Mouse (Mus musculus): Measurements from ENCODE around the gene Add3.

Add3 gene

GRCm38 (mm10) chr19:53130399-53131175 lies 9.7 kb upstream of the Add3 start:
- no peak for DNase-seq

GRCm38 (mm10) chr19:53132471-53132870 lies 7.8 kb upstream of the Add3 start:
- DNase-seq: no peak

GRCm38 (mm10) chr19:53136336-53137090 lies 3.7 kb upstream of the Add3 start:
- DNase-seq: peak in 1 of 2 experiments; percentile 19

GRCm38 (mm10) chr19:53137116-53137670 lies 3.0 kb upstream of the Add3 start:
- peak in 1 of 2 experiments; percentile 35 for DNase-seq

GRCm38 (mm10) chr19:53140804-53141250 lies 584 bp downstream of the Add3 start:
- DNase-seq: no peak

- DNase-seq: peak; percentile 68 to 69
Observed at GRCm38 (mm10) chr19:53141251-53142072, 1.2 kb downstream of the Add3 start.

- peak; percentile 99 to 100 for DNase-seq
Observed at GRCm38 (mm10) chr19:53142190-53143107, 2.2 kb downstream of the Add3 start.

GRCm38 (mm10) chr19:53143108-53143971 lies 3.1 kb downstream of the Add3 start:
- DNase-seq: peak; percentile 56 to 58

- no peak for DNase-seq
Observed at GRCm38 (mm10) chr19:53145075-53145474, 4.8 kb downstream of the Add3 start.

- DNase-seq: no peak
Observed at GRCm38 (mm10) chr19:53149381-53149780, 9.1 kb downstream of the Add3 start.

- no peak for DNase-seq
Observed at GRCm38 (mm10) chr19:53152451-53152850, 12.2 kb downstream of the Add3 start.

GRCm38 (mm10) chr19:53153096-53153495 lies 12.9 kb downstream of the Add3 start:
- DNase-seq: no peak

GRCm38 (mm10) chr19:53154156-53154555 lies 13.9 kb downstream of the Add3 start:
- no peak for DNase-seq

- no peak for DNase-seq
Observed at GRCm38 (mm10) chr19:53156361-53156760, 16.1 kb downstream of the Add3 start.

- no peak for DNase-seq
Observed at GRCm38 (mm10) chr19:53157176-53157575, 16.9 kb downstream of the Add3 start.

GRCm38 (mm10) chr19:53159351-53159750 lies 19.1 kb downstream of the Add3 start:
- peak in 1 of 2 experiments; percentile 27 for DNase-seq

GRCm38 (mm10) chr19:53162927-53163326 lies 22.7 kb downstream of the Add3 start:
- DNase-seq: no peak

GRCm38 (mm10) chr19:53164645-53165044 lies 24.4 kb downstream of the Add3 start:
- no peak for DNase-seq

GRCm38 (mm10) chr19:53165305-53166240 lies 25.3 kb downstream of the Add3 start:
- peak; percentile 76 to 84 for DNase-seq

Data from cerebellum, postnatal 14 days (tissue).